Mouse (Mus musculus) midbrain, postnatal 0 days (tissue): Measurements from ENCODE around the gene a. TPM values are rescaled to one million over a fixed set of nuclear protein-coding genes. Genes with fewer than 3 reads are reported as not detected.

Source experiments
- ATAC-seq: fragments of 200-750 bp; cut with Nextera tagmentation; 2 replicates; pipeline ENCODE4 v1.8.0; 2017; ENCODE audit warnings: moderate number of reproducible peaks, mild to moderate bottlenecking, moderate TSS enrichment, moderate library complexity; ENCODE audit not compliant: low FRiP score
- DNase-seq: peaks from one replicate; pipeline ENCODE4 v3.0.0-alpha.2; 2015; ENCODE audit warnings: low spot score
- H3K27ac ChIP-seq: fragments of 300-500 bp; sonication (generic); 2 replicates; pipeline ENCODE4 v1.5.1; 2014; ENCODE audit warnings: low read depth, mild to moderate bottlenecking, low read length, mixed read lengths
- H3K27me3 ChIP-seq: fragments of 300-500 bp; sonication (generic); 2 replicates; pipeline ENCODE4 v1.6.1; 2014; ENCODE audit warnings: low read length, control low read depth, mixed read lengths; ENCODE audit not compliant: insufficient read depth
- H3K36me3 ChIP-seq: fragments of 300-500 bp; sonication (generic); 2 replicates; pipeline ENCODE4 v1.6.1; 2014; ENCODE audit warnings: low read length, control low read depth, mixed read lengths; ENCODE audit not compliant: insufficient read depth
- H3K4me1 ChIP-seq: fragments of 300-500 bp; sonication (generic); 2 replicates; pipeline ENCODE4 v1.6.1; 2014; ENCODE audit warnings: mild to moderate bottlenecking, control low read depth, antibody characterized with exemption, low read length, mixed read lengths; ENCODE audit not compliant: insufficient read depth
- H3K4me2 ChIP-seq: fragments of 300-500 bp; sonication (generic); 2 replicates; pipeline ENCODE4 v1.6.1; 2014; ENCODE audit warnings: low read depth, mild to moderate bottlenecking, low read length, mixed read lengths; ENCODE audit not compliant: poor library complexity, severe bottlenecking
- H3K4me3 ChIP-seq: fragments of 300-500 bp; sonication (generic); 2 replicates; pipeline ENCODE4 v1.5.1; 2014; ENCODE audit warnings: low read depth, mild to moderate bottlenecking, low read length, moderate library complexity
- H3K9ac ChIP-seq: fragments of 300-500 bp; sonication (generic); replicated peaks from 2 replicates; pipeline ENCODE4 v1.6.1; 2014; ENCODE audit warnings: mild to moderate bottlenecking, low read length, moderate library complexity, mixed read lengths; ENCODE audit not compliant: poor library complexity, severe bottlenecking
- H3K9me3 ChIP-seq: fragments of 300-500 bp; sonication (generic); 2 replicates; pipeline ENCODE4 v1.6.1; 2016; ENCODE audit warnings: low read length, control low read depth
- CTCF ChIP-seq: IDR thresholded peaks from 2 replicates; pipeline ENCODE4 v1.5.1; 2016; ENCODE audit warnings: antibody characterized with exemption, mild to moderate bottlenecking
- WGBS: fragments of 180-500 bp; shearing (Covaris S2); extraction: QIAGEN DNeasy Blood & Tissue Kit; methylation state at CpG from one replicate; pipeline ENCODE4 v1.1.7; 2014; 5-methylcytosine and 5-hydroxymethylcytosine counted together
- polyA plus RNA-seq: library from polyadenylated mRNA; unstranded; fragments of >200 nt; fragmentation: Nextera tagmentation; extraction: Ambion mirVana; gene quantifications from 2 replicates; pipeline ENCODE4 v1.2.1, GENCODE M21; 2015
- total RNA-seq: library from RNA; depleted of rRNA; stranded (reverse); fragments of >200 nt; gene quantifications from 2 replicates; pipeline ENCODE4 v1.2.3, GENCODE M21; 2014

The a gene
- total and polyA plus RNA-seq, 2 experiments from 2014 or later, result 1.1 TPM; not detected in 1

DNA sequence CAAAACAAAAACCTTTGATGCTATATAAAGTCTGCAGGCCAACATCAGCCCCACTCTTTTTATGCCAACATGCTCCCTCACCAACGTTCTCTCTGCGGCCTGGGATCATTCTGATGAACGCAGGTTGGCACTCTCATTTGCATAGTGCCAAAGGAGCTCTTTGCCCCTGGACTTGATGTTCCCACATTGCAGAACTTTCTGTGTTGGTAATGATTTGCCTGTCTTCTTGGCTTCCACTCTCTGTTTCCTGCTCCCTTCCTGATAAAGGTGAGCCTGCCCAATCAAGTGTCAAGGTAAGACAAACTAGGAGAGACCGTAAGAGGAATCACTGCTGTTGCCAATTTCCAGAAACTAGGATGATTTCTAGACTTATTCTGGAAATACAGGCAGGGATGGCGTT, 293.3 kb downstream of the a start:
- H3K27ac ChIP-seq, result no peak overlapping the region
- 90% methylated on average over 5 of the region's 5 CpGs for WGBS
- no peak overlapping the region for H3K9ac ChIP-seq
- H3K36me3 ChIP-seq, result no peaks in the 10 kb centered on the region
- DNase-seq (no peak), ATAC-seq (no peak)
- no peak overlapping the region for H3K4me2 ChIP-seq
- no peak overlapping the region for H3K4me3 ChIP-seq
- H3K4me1 ChIP-seq, result no peaks in the 10 kb centered on the region
- H3K27me3 ChIP-seq, result no peaks in the 10 kb centered on the region
- no peaks in the 10 kb centered on the region for H3K9me3 ChIP-seq
- no peak for TF ChIP-seq CTCF

DNA sequence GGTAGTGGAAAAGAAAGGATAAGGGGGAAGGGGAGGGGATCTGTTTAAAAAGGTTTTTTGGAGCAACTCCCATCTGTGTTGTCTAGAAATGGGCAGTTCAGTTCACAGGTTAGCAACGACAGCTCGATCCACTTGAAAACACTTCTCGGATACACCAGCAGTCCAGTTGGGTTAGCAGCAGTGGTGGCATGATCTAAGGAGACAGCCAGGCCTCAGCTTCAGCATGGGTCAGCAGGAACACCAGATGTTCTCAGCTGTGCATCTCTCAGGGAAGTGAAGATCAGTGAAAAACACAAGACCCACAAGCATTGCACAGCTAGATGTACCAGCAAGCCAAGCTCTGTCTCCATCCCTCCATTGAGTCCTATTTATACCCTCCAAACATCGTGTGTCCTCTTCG, 295.1 kb downstream of the a start:
- H3K4me1 ChIP-seq, result no peaks in the 10 kb centered on the region
- H3K27ac ChIP-seq, result no peak overlapping the region
- H3K27me3 ChIP-seq, result no peaks in the 10 kb centered on the region
- DNase-seq (no peak), ATAC-seq (no peak)
- H3K36me3 ChIP-seq, result no peaks in the 10 kb centered on the region
- no peaks in the 10 kb centered on the region for H3K9me3 ChIP-seq
- WGBS, result 85% methylated on average over 5 of the region's 5 CpGs
- TF ChIP-seq CTCF, result no peak
- H3K4me3 ChIP-seq, result no peak overlapping the region
- H3K9ac ChIP-seq, result no peak overlapping the region
- H3K4me2 ChIP-seq, result no peak overlapping the region

DNA sequence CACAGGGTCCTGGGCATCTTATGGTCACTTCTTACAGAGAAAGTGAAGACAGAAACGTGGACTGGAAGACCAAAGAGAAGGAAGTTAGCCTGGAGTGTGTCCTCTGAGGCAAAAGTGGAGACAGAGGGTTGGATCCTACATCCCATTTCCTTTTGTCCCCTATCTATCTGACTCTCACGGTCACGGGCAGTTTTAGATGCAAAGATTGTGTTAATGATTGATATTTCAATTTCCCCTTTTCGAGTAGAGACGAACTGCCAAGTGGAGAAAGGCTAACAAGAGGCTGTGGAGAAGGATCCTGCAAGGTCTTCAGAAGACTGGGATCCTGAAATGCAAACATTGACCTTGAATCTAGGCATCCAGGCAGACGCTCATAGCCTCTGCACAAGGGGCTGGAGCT, 297.1 kb downstream of the a start:
- no peak overlapping the region for H3K9ac ChIP-seq
- ATAC-seq (no peak), DNase-seq (no peak)
- TF ChIP-seq CTCF, result no peak
- no peaks in the 10 kb centered on the region for H3K9me3 ChIP-seq
- no peak overlapping the region for H3K4me3 ChIP-seq
- no peaks in the 10 kb centered on the region for H3K36me3 ChIP-seq
- no peaks in the 10 kb centered on the region for H3K4me1 ChIP-seq
- 86% methylated on average over 6 of the region's 6 CpGs for WGBS
- H3K4me2 ChIP-seq, result no peak overlapping the region
- H3K27ac ChIP-seq, result no peak overlapping the region
- no peaks in the 10 kb centered on the region for H3K27me3 ChIP-seq

DNA sequence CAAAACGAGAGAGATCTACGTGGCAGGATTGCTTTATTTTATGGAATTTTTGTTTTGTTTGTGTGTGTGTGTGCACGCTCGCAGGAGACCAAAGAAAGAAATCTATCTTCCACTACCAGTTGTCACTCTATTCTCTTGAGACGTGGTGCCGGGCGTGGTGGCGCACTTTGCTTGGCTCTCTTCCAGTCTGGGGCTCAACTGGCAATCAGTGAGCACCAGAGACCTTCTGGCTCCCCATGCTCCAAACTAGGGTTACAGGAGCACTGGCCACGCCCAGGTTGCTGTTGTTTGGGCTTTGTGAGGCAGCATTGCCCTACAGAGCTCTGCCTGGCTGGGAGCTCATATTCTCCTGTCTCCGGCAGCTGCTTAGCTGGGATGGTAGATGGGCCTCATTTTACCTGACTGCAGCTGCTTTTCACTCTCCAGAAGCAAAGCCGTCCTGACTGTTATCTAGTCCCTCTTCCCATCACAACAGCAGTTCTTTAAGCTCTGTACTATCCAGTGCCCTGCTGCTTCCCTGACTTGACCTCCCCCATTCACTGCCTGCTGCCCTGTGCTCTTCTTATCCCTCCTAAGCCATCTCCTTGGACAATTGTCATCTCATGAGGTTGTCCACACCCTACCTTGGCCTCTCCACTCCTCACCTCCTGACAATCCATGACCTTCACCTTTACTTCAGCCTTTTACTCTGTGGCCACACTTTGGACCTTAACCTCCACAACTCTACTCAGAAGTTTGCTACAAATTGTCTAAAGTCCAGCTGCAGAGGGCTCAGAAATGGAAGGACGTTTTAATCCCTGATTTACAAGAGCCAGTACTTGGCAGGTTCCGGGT, 299.9 kb downstream of the a start:
- Histone ChIP-seq H3K27ac (no peak overlapping the region), H3K4me3 (no peak overlapping the region), H3K27me3 (no peaks in the 10 kb centered on the region), H3K36me3 (no peaks in the 10 kb centered on the region), H3K9ac (no peak overlapping the region), H3K9me3 (no peaks in the 10 kb centered on the region), H3K4me2 (no peak overlapping the region), H3K4me1 (no peaks in the 10 kb centered on the region)
- 68% methylated on average over 13 of the region's 13 CpGs for WGBS
- no peak for DNase-seq
- ATAC-seq, result no peak
- no peak for TF ChIP-seq CTCF

DNA sequence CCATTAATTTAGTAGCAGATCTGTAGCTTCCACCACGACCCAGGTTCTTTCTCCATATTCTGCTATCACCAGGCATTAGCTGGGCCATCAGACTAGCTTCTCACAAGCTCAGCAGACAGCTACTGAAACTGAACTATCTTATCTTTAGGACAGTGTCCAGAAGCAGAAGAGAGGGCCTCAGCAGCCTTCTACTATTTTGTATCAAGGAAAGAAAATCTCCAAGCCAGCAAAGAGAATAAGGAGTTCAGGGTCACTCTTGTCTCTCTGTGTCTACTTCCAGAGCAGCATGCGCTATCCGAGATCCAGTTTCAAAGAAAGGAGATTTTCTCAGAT, 300.5 kb downstream of the a start:
- H3K4me2 ChIP-seq, result no peak overlapping the region
- TF ChIP-seq CTCF, result no peak
- H3K4me1 ChIP-seq, result no peaks in the 10 kb centered on the region
- H3K27me3 ChIP-seq, result no peaks in the 10 kb centered on the region
- DNase-seq (no peak), ATAC-seq (no peak)
- no peak overlapping the region for H3K27ac ChIP-seq
- no peak overlapping the region for H3K9ac ChIP-seq
- WGBS, result 82% methylated on average over 3 of the region's 3 CpGs
- no peaks in the 10 kb centered on the region for H3K36me3 ChIP-seq
- no peak overlapping the region for H3K4me3 ChIP-seq
- no peaks in the 10 kb centered on the region for H3K9me3 ChIP-seq

DNA sequence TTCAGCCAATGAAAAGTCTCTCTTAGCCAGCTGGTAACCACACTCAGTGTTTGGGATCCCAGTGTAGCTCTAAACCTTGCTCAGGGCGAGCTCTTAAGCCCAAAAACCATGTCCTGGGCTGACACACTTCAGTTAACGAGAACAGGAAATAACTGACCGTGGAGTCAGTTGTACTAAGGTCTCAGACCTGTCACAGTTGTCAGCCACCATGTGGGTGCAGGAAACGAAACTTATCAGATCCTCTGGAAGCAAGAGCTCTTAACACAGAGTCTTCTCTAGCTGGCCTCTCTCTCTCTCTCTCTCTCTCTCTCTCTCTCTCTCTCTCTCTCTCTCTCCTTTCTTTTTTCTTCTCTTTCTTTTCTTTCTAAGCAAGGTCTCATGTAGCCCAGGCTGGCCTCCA, 302.2 kb downstream of the a start:
- WGBS, result 59% methylated on average over 4 of the region's 4 CpGs

More for the DNA sequence above, 302.2 kb downstream of the a start:
- DNase-seq, result no peak
- no peaks in the 10 kb centered on the region for H3K36me3 ChIP-seq
- no peak for ATAC-seq
- no peaks in the 10 kb centered on the region for H3K9me3 ChIP-seq
- H3K4me2 ChIP-seq, result no peak overlapping the region
- no peak overlapping the region for H3K4me3 ChIP-seq
- no peak for TF ChIP-seq CTCF
- no peaks in the 10 kb centered on the region for H3K27me3 ChIP-seq
- H3K27ac ChIP-seq, result no peak overlapping the region
- H3K4me1 ChIP-seq, result no peaks in the 10 kb centered on the region
- no peak overlapping the region for H3K9ac ChIP-seq
